ENCODE assay signal across 14 mouse cellular contexts in genomic region chr1:131794591-131794990, GRCm38 (mm10). TPM values are rescaled to one million over a fixed set of nuclear protein-coding genes. Genes with fewer than 3 reads are reported as not detected.
A peak's percentile ranks its signal among the peaks of the same experiment; 100 is the strongest.
DNase-seq lines count a peak whose midpoint lies in the region; ATAC-seq and TF ChIP-seq lines count a peak whose summit lies in the region.
"Had no signal": no experiment of that assay in that cellular context is flagged by ENCODE, and none has a peak within 500 bp of the region (broad histone marks: within the 10 kb centered on the region; RNA-seq: fewer than 3 reads in every experiment).

No protein-coding gene starts in this region.

- H3K4me3 ChIP-seq in hindbrain, postnatal 0 days (ENCODE audit: low read length), result no peak overlapping the region
- H3K4me3 ChIP-seq in hindbrain, embryonic 13.5 days, result no peak overlapping the region
- no peak overlapping the region for H3K4me3 ChIP-seq in left cerebral cortex, adult 2 months
- H3K4me3 ChIP-seq: liver, embryonic 12.5 days had no signal

- H3K27me3 ChIP-seq in hindbrain, postnatal 0 days (ENCODE audit: insufficient read depth, low read length), result no peaks in the 10 kb centered on the region
- H3K27me3 ChIP-seq in hindbrain, embryonic 13.5 days, result peaks cover 16% of the 10 kb centered on the region

- no peaks in the 10 kb centered on the region for H3K9me3 ChIP-seq in hindbrain, postnatal 0 days (ENCODE audit: low read length)
- H3K9me3 ChIP-seq in hindbrain, embryonic 13.5 days, result no peaks in the 10 kb centered on the region
- H3K9me3 ChIP-seq: liver, embryonic 12.5 days had no signal

- peak; percentile 13 for DNase-seq in hindbrain, postnatal 0 days (ENCODE audit: low spot score)
- DNase-seq in brain, adult 2 months (ENCODE audit: low read depth, low spot score), result peak; percentile 30
- peak; percentile 39 for DNase-seq in embryo, embryonic 11 days
- peak; percentile 28 for DNase-seq in lung, postnatal 25 days (ENCODE audit: low spot score)
- no peak for DNase-seq in left cerebral cortex, adult 2 months (ENCODE audit: extremely low spot score in 1 of 2, low spot score in 2 of 2)
- no peak for DNase-seq in cerebellum, adult 11 months
- DNase-seq: cerebellum, adult 18-20 months; gastrocnemius, postnatal 36 days; thymus, postnatal 14 days had no signal

- 29% methylated on average over 3 of the region's 3 CpGs for WGBS in hindbrain, postnatal 0 days
- 29% methylated on average over 3 of the region's 3 CpGs for WGBS in hindbrain, embryonic 13.5 days

- intact Hi-C loops in left cerebral cortex, adult 2 months (cut with DNase I), result no loop called here

- no peak for ATAC-seq in hindbrain, postnatal 0 days
- no peak for ATAC-seq in hindbrain, embryonic 13.5 days (ENCODE audit: low FRiP score)
- ATAC-seq: CD4-positive, CD25-positive, alpha-beta regulatory T cell, adult 4 months; hindbrain, embryonic 16.5 days; liver, embryonic 12.5 days had no signal

- H3K27ac ChIP-seq in hindbrain, postnatal 0 days, result no peak overlapping the region
- H3K27ac ChIP-seq in hindbrain, embryonic 13.5 days, result no peak overlapping the region; the same call in 1 of the 2 replicates
- no peak overlapping the region for H3K27ac ChIP-seq in left cerebral cortex, adult 2 months
- H3K27ac ChIP-seq: liver, embryonic 12.5 days had no signal

- no peaks in the 10 kb centered on the region for H3K4me1 ChIP-seq in hindbrain, postnatal 0 days (ENCODE audit: insufficient read depth, low read length)
- peaks cover 7% of the 10 kb centered on the region for H3K4me1 ChIP-seq in hindbrain, embryonic 13.5 days (replicated peaks)
- H3K4me1 ChIP-seq: liver, embryonic 12.5 days had no signal

- H3K4me2 ChIP-seq in hindbrain, postnatal 0 days (ENCODE audit: low read depth, low read length), result no peak overlapping the region
- H3K4me2 ChIP-seq in hindbrain, embryonic 13.5 days, result no peak overlapping the region
- H3K4me2 ChIP-seq: liver, embryonic 12.5 days had no signal

- H3K36me3 ChIP-seq in hindbrain, postnatal 0 days (ENCODE audit: insufficient read depth, low read length), result no peaks in the 10 kb centered on the region
- no peaks in the 10 kb centered on the region for H3K36me3 ChIP-seq in hindbrain, embryonic 13.5 days
- H3K36me3 ChIP-seq: liver, embryonic 12.5 days had no signal

- H3K9ac ChIP-seq in hindbrain, postnatal 0 days (replicated peaks; ENCODE audit: low read length), result no peak overlapping the region
- H3K9ac ChIP-seq in hindbrain, embryonic 13.5 days, result no peak overlapping the region
- H3K9ac ChIP-seq: liver, embryonic 12.5 days had no signal

- TF ChIP-seq CTCF in hindbrain, postnatal 0 days (IDR thresholded peaks at IDR 0.05; ENCODE audit: low read depth), result no peak
- TF ChIP-seq CTCF in left cerebral cortex, adult 2 months (IDR thresholded peaks at IDR 0.05), result no peak

RNA-seq across cellular contexts. Expression of gene Pm20d1, which starts 2.6 kb away (rescaled TPM):
- 0.04 and 0.63 TPM in 2 replicates for total RNA-seq in hindbrain, postnatal 0 days (2014; rRNA removed)
- 0.54 and 0.60 TPM in 2 replicates for polyA plus RNA-seq in hindbrain, postnatal 0 days (2015; fragmentation: Nextera tagmentation; extraction: Ambion mirVana)
- 0.27 and 0.30 TPM in 2 replicates for polyA plus RNA-seq in hindbrain, embryonic 13.5 days (2015; fragmentation: Nextera tagmentation; extraction: Ambion mirVana)
- 1 to 10 TPM; 1.5 to 2.3 TPM for total RNA-seq in left cerebral cortex, adult 2 months (2021)

RNA-seq across cellular contexts. Expression of gene Slc41a1, which starts 32.7 kb away (rescaled TPM):
- 41.4 and 48.0 TPM in 2 replicates for total RNA-seq in hindbrain, postnatal 0 days (2014; rRNA removed)
- 20.9 and 23.6 TPM in 2 replicates for polyA plus RNA-seq in hindbrain, postnatal 0 days (2015; fragmentation: Nextera tagmentation; extraction: Ambion mirVana)
- polyA plus RNA-seq in hindbrain, embryonic 13.5 days (2015; fragmentation: Nextera tagmentation; extraction: Ambion mirVana), result 13.3 and 13.6 TPM in 2 replicates
- 10 to 100 TPM; 42.6 to 46.8 TPM for total RNA-seq in left cerebral cortex, adult 2 months (2021)

RNA-seq across cellular contexts. Expression of gene Slc26a9, which starts 50.8 kb away (rescaled TPM):
- total RNA-seq in hindbrain, postnatal 0 days (2014; rRNA removed), result 0.07 and 0.37 TPM in 2 replicates
- polyA plus RNA-seq in hindbrain, postnatal 0 days (2015; fragmentation: Nextera tagmentation; extraction: Ambion mirVana), result 0.09 and 0.10 TPM in 2 replicates
- 0.05 TPM in 1 of 2 replicates, not detected in the other for polyA plus RNA-seq in hindbrain, embryonic 13.5 days (2015; fragmentation: Nextera tagmentation; extraction: Ambion mirVana)
- under 1 TPM in 1 of 2 experiments, not detected in 1; 0.09 TPM for total RNA-seq in left cerebral cortex, adult 2 months (2021)
- total RNA-seq: gastrocnemius, postnatal 36 days had no signal
- polyA plus RNA-seq: CD4-positive, CD25-positive, alpha-beta regulatory T cell, adult 4 months; liver, embryonic 12.5 days; small intestine, adult 2 months had no signal

Comparison
In these comparisons a context has a peak if more than half of its experiments do, and no peak if none do; other contexts are left out.
1. DNase-seq: peak in hindbrain, postnatal 0 days (single experiment), brain, adult 2 months (single experiment), embryo, embryonic 11 days (single experiment) and lung, postnatal 25 days (single experiment); none in left cerebral cortex, adult 2 months (0 of 2) and cerebellum, adult 11 months (single experiment).